Mouse (Mus musculus): Measurements from ENCODE around the gene Csnk2a1. TPM values are rescaled to one million over a fixed set of nuclear protein-coding genes. Genes with fewer than 3 reads are reported as not detected.

Csnk2a1 gene
- total RNA-seq, 2 experiments from 2014 or later = 99.7 to 103 TPM

- no peak for DNase-seq
Measured at GRCm38 (mm10) chr2:152326654-152327053, 100.0 kb downstream of the Csnk2a1 start.

- DNase-seq = no peak
Measured at GRCm38 (mm10) chr2:152327980-152328379, 101.3 kb downstream of the Csnk2a1 start.

GRCm38 (mm10) chr2:152330858-152331423 is 104.3 kb downstream of the Csnk2a1 start:
- no peak for DNase-seq

Other genes starting within 250 kb of the Csnk2a1 start
- gene Fam110a, start 246.6 kb upstream of the Csnk2a1 start, total RNA-seq (2021) = 1 to 10 TPM; 8.2 to 8.6 TPM
- gene Slc52a3, start 230.3 kb upstream of the Csnk2a1 start, total RNA-seq (2021) = 1 to 10 TPM; 1.4 to 1.5 TPM
- not detected for gene Scrt2, start 145.3 kb upstream of the Csnk2a1 start, total RNA-seq (2021)
- 1 to 10 TPM; 9.0 TPM for gene Srxn1, start 121.3 kb upstream of the Csnk2a1 start, total RNA-seq (2021)
- 10 to 100 TPM; 29.6 to 38.0 TPM for gene Tcf15, start 83.3 kb upstream of the Csnk2a1 start, total RNA-seq (2021)
- 10 to 100 TPM; 54.4 to 65.8 TPM for gene Tbc1d20, start 67.0 kb downstream of the Csnk2a1 start, total RNA-seq (2021)
- gene Rbck1, start 105.8 kb downstream of the Csnk2a1 start, total RNA-seq (2021) = 10 to 100 TPM; 70.5 to 75.6 TPM
- 1 to 10 TPM; 2.9 TPM for gene Trib3, start 117.2 kb downstream of the Csnk2a1 start, total RNA-seq (2021)
- not detected for gene Nrsn2, start 149.8 kb downstream of the Csnk2a1 start, total RNA-seq (2021)
- gene Sox12, start 171.2 kb downstream of the Csnk2a1 start, total RNA-seq (2021) = 10 to 100 TPM; 42.3 to 42.6 TPM
- 10 to 100 TPM; 24.9 to 27.4 TPM for gene Zcchc3, start 188.2 kb downstream of the Csnk2a1 start, total RNA-seq (2021)
- gene 6820408C15Rik, start 188.7 kb downstream of the Csnk2a1 start, total RNA-seq (2021) = 1 to 10 TPM; 3.8 to 4.0 TPM
- not detected for gene Defb23, start 237.8 kb downstream of the Csnk2a1 start, total RNA-seq (2021)